Mouse (Mus musculus) spleen, adult 2 months (tissue): Measurements from ENCODE around the gene Scg5. TPM values are rescaled to one million over a fixed set of nuclear protein-coding genes. Genes with fewer than 3 reads are reported as not detected.

Experiments
- DNase-seq, 2 experiments: peaks; one replicate each; pipeline versions ENCODE4 v3.0.0 to v3.0.0-alpha.2; 2012 to 2021; ENCODE audit warnings: low spot score in 2 of 2, low read depth in 1 of 2
- H3K27ac ChIP-seq: fragments of 200-500 bp; 2 replicates; pipeline ENCODE4 v1.5.1; 2012; ENCODE audit warnings: low read length, inconsistent platforms; ENCODE audit not compliant: insufficient read depth
- H3K27me3 ChIP-seq: fragments of 200-500 bp; 2 replicates; pipeline ENCODE4 v1.6.1; 2012; ENCODE audit warnings: mild to moderate bottlenecking, moderate library complexity, low read length, inconsistent platforms; ENCODE audit not compliant: control insufficient read depth, insufficient read depth
- H3K36me3 ChIP-seq: fragments of 200-500 bp; 2 replicates; pipeline ENCODE4 v1.6.1; 2012; ENCODE audit warnings: mild to moderate bottlenecking, low read length, inconsistent platforms; ENCODE audit not compliant: control insufficient read depth, insufficient read depth
- H3K4me1 ChIP-seq: fragments of 200-500 bp; 2 replicates; pipeline ENCODE4 v1.6.1; 2011; ENCODE audit warnings: inconsistent platforms; ENCODE audit not compliant: control insufficient read depth, insufficient read depth, insufficient read length
- H3K4me3 ChIP-seq: fragments of 200-500 bp; 2 replicates; pipeline ENCODE4 v1.5.1; 2011; ENCODE audit warnings: mild to moderate bottlenecking, inconsistent platforms; ENCODE audit not compliant: insufficient read depth, insufficient read length; ENCODE audit errors: extremely low read depth
- CTCF ChIP-seq: fragments of 200-500 bp; IDR thresholded peaks from 2 replicates; pipeline ENCODE4 v1.5.1; 2011; ENCODE audit warnings: mild to moderate bottlenecking, inconsistent platforms; ENCODE audit not compliant: insufficient read depth, insufficient read length, insufficient replicate concordance; ENCODE audit errors: extremely low read depth
- POLR2A ChIP-seq: fragments of 200-500 bp; IDR thresholded peaks from 2 replicates; pipeline ENCODE4 v1.6.1; 2011; ENCODE audit warnings: low read depth, low read length, inconsistent platforms
- WGBS: fragments of 180-500 bp; shearing (Covaris S2); methylation state at CpG from one replicate; pipeline ENCODE4 v1.1.7; 2018; 5-methylcytosine and 5-hydroxymethylcytosine counted together
- polyA plus RNA-seq: library from polyadenylated mRNA; depleted of rRNA; stranded (reverse); fragments of >200 nt; gene quantifications from 2 replicates; pipeline ENCODE4 v1.2.3, GENCODE M21; 2012

Gene Scg5
- polyA plus RNA-seq, 1 experiment = 0.25 TPM

DNA sequence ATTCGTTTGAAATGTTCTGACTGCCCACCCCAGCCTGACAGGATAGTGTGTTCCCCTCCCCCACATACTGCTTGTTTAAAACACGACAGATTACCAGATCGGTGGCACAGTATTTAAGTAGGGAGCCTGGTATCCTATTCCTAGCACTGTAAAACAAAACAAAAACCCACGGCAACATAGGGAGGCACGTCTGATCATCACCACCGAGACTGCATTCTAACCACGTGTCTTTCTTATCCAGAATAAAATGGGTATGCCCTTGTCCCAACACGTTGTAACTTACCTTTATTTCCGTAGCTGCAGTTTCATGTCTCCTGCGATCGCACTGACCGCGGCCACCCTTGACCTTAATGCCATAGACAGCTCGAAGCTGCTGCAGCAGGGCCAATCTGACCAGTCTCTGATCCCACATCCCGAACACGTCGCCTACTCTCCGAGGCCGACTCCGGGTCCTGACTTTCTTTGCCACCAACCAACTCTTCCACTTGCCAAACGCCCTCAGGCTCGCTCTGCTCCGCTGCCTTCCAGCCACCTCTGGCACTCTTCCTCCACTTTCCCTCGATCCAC lies 18.8 kb upstream of the Scg5 start:
- peaks cover 8% of the 10 kb centered on the region; the same call in 1 of the 2 replicates for H3K4me1 ChIP-seq
- peak overlapping the region; percentile 82 for H3K27ac ChIP-seq
- H3K36me3 ChIP-seq = peaks cover 4% of the 10 kb centered on the region; the same call in 1 of the 2 replicates
- peak overlapping the region; percentile 76 for H3K4me3 ChIP-seq
- DNase-seq = no peak
- H3K27me3 ChIP-seq = no peaks in the 10 kb centered on the region
- under 1% methylated on average over 24 of the region's 24 CpGs for WGBS
- TF ChIP-seq POLR2A (no peak), CTCF (no peak)

DNA sequence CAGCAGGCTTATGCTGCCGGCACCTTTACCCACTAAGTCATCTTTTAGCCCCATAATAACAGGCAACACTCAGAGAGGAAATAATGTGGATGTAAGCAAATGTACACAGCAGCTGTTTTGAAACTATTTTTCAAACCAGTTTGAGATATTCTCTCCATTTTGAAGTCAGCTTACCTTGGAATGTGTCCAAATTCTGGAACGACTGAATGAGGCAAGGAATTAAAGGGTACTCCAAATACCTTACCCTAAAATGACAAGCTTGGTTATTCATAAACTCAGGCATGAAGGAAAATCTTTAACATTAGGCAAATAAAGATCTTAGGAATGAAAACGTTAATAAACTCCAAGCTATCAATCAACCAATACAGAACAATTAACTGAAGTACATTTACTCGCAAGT lies 16.2 kb upstream of the Scg5 start:
- Histone ChIP-seq H3K27ac (no peak overlapping the region), H3K36me3 (peaks cover 13% of the 10 kb centered on the region), H3K4me1 (peaks cover 8% of the 10 kb centered on the region; the same call in 1 of the 2 replicates), H3K27me3 (no peaks in the 10 kb centered on the region), H3K4me3 (no peak overlapping the region)
- no peak for DNase-seq
- no peak for TF ChIP-seq POLR2A
- no peak for TF ChIP-seq CTCF
- WGBS = 87% methylated on average over 4 of the region's 4 CpGs

DNA sequence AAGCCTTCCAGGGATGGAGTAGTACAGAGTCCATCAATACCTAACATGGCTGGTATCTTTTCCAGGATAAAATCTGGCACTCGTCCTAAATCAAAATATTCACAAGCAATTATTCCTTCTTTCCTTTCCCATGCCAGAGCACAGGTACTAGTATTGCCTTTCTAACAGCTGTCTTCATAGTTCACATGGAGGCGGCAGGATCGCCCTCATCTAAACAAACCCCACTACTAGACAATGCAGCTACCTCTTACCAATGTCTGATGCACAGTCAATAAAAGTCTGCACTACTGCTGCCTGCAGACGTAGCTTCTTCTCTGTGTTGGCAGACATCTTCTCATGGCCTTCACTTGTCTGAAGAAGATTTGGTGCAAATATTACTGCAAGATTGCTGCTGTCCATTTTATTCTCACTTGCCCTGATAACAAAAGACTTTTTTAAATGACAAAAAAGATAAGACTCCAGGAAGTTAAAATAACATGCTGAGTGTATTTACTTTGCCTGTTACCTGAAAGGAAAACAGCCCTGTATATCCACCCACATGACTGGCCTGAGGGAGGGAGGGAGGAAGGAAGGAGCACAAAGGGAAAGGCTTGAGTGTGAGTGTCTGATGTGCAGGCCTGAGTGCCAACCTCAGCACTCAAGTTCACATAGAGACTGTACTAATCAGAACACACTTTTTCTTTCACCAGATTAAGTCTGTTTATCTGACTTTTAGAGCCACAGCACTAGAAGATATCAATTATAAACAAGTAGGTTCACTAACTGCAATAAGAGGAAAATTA lies 12.9 kb upstream of the Scg5 start:
- Histone ChIP-seq H3K27me3 (no peaks in the 10 kb centered on the region), H3K27ac (no peak overlapping the region), H3K36me3 (peaks cover 17% of the 10 kb centered on the region), H3K4me3 (no peak overlapping the region), H3K4me1 (no peaks in the 10 kb centered on the region)
- WGBS = 96% methylated on average over 4 of the region's 4 CpGs
- DNase-seq = no peak
- no peak for TF ChIP-seq POLR2A
- no peak for TF ChIP-seq CTCF

- DNase-seq = no peak
- Histone ChIP-seq H3K36me3 (peaks cover 25% of the 10 kb centered on the region), H3K4me1 (no peaks in the 10 kb centered on the region), H3K4me3 (no peak overlapping the region), H3K27ac (no peak overlapping the region), H3K27me3 (no peaks in the 10 kb centered on the region)
- TF ChIP-seq CTCF = no peak
- no peak for TF ChIP-seq POLR2A
- WGBS = 90% methylated on average over 4 of the region's 4 CpGs
These were observed 10.6 kb upstream of the Scg5 start for GRCm38 (mm10) chr2:113839488-113839887.

DNA sequence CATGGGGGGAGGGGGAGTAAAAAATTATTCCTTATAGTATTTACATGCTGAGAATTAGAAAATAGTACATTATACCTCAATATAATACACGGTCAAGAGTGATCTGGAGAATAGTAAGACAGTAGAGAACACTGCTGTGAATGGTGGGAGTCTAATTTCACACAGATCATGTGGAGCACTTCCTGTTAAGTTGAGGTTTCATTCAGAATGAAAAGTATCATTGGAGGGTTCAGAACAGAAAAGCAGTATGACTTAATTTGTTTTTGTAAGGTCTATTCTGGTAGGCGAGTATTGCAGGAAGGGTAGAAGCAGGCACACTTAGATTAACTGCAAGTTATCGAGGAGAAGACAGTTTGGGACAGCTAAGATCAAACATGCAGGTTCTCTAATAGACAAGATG lies 6.3 kb upstream of the Scg5 start:
- Histone ChIP-seq H3K36me3 (peaks cover 19% of the 10 kb centered on the region), H3K4me1 (no peaks in the 10 kb centered on the region), H3K27me3 (no peaks in the 10 kb centered on the region), H3K27ac (no peak overlapping the region), H3K4me3 (no peak overlapping the region)
- TF ChIP-seq CTCF (no peak), POLR2A (no peak)
- WGBS = 84% methylated on average over 3 of the region's 3 CpGs
- no peak for DNase-seq

DNA sequence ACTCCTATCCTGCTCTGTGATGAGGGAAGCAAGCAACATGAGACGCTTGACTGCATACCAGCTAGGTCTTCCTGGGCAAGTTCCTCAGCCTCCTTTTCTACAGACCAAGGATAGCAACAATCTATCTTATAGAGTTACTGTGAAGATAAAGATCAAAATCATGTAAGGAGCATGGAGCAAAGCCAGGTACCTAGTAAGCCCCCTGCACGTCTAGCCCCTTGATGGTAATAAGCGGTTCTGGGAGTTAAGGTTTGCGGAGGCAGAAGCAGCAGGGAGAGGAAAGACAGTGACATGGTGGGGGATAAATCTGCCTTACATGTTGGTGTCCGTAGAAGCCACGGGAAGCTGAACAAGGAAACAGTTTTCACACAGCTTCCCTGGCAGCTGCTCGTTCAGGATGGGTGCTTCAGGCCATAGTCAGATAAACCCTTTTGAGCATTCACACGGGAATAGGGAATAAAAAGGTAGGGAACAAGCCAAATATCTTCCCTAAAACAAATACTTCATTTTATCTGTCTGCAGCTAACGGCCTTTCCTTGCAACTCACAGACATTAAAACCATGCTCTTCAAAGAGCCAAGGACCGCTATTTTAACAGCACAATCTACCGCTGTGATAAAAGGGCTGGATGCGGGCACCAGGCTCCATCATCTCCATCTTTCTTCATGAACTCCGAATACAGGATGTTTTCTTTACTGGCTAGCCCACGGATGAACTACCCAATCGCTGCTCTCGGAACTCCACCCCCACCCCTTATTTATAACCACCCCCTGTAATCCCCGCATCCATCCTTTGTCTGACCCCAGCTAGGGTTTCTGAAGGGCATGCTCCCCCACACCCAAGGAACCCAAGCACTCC lies 607 bp downstream of the Scg5 start:
- H3K27ac ChIP-seq = peak overlapping the region; percentile 61; the same call in 1 of the 2 replicates
- no peak for TF ChIP-seq POLR2A
- TF ChIP-seq CTCF = no peak
- 71% methylated on average over 17 of the region's 17 CpGs for WGBS
- H3K4me3 ChIP-seq = no peak overlapping the region
- DNase-seq = no peak
- peaks cover 4% of the 10 kb centered on the region; the same call in 1 of the 2 replicates for H3K4me1 ChIP-seq
- H3K27me3 ChIP-seq = no peaks in the 10 kb centered on the region
- no peaks in the 10 kb centered on the region; the same call in 1 of the 2 replicates for H3K36me3 ChIP-seq

DNA sequence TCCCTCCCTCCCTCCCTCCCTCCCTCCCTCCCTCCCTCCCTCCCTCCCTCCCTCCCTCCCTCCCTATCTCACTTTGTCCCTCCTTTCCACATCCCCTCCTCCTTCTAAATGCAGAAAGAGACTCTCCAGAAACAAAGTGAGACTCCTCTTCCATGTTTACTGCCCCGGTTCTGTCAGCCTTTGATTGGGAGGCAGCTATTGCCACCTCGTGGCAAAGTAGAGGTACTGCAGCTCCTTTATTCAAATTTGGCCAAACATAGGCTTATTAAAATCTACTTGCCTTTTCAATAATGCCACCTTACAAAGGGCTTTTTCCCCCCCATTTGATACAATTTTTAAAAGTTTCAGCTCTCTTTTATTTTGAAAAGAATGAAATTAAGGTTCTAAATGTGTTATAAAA lies 5.0 kb downstream of the Scg5 start:
- no peak overlapping the region for H3K27ac ChIP-seq
- H3K27me3 ChIP-seq = no peaks in the 10 kb centered on the region
- DNase-seq = peak; percentile 21 to 26
- H3K4me3 ChIP-seq = no peak overlapping the region
- peaks cover 2% of the 10 kb centered on the region; the same call in 1 of the 2 replicates for H3K4me1 ChIP-seq
- TF ChIP-seq CTCF = peak; percentile 55; the same call in 1 of the 2 replicates
- TF ChIP-seq POLR2A = no peak
- 0% methylated on average over 2 of the region's 2 CpGs for WGBS
- H3K36me3 ChIP-seq = no peaks in the 10 kb centered on the region
